Mouse (Mus musculus) urinary bladder, postnatal 25 days (tissue): ENCODE measurements around the gene Usp37.
"Not testable (repeated sequence)": the region's sequence is repeated elsewhere in the genome, so short reads cannot be mapped to it uniquely, and the experiment has no call there.

ENCODE experiments used
- DNase-seq: peaks from one replicate; pipeline ENCODE4 v3.0.0; 2022; ENCODE audit warnings: low spot score

Gene Usp37

GRCm38 (mm10) chr1:74544184-74544583, at the start of gene Usp37:
Gene Usp37, minus strand, starts transcription at chr1:74544284.
- DNase-seq: no peak

DNA sequence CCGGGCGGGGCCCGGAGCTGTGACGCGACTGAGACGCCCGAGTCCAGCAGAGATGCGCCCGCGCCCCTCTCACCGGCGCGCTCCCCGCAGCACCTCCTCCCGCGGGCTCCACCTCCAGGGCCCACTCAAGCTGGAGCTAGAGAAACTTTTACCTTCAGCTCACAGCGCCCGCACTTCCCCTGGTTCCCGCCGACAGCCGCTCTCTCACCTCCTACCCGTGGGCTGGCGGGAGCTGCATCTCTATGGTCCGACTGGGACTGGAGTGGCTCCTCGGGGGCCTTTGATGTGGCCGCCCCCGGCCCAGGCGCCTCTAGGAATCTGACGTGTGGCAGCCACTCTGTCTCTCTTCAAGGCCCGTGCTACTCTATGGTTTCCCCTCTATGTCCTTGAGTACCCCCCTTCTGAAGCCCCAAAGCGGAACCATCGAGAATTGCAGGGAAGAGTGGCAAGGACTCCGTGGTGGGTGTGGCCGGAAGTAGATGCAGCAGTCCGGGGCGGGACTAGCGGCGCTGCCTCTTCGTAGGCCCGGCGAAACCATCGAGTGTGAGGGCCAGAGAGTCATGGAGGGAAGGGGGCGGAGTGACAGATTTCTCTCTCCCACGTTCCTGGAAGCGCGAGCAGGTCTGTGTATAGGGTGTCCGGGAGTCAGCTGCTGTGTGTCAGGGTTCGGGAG, 43.8 kb upstream of the Usp37 start, which contains the start of the genes Zfp142 and Bcs1l:
Zfp142 (minus strand) TSS at position 474 of the 673 bp plus-strand sequence.
Bcs1l (plus strand) TSS at position 517 of the 673 bp plus-strand sequence.
- DNase-seq: peak; percentile 99

GRCm38 (mm10) chr1:74587233-74587772, 43.2 kb upstream of the Usp37 start:
- no peak for DNase-seq

DNA sequence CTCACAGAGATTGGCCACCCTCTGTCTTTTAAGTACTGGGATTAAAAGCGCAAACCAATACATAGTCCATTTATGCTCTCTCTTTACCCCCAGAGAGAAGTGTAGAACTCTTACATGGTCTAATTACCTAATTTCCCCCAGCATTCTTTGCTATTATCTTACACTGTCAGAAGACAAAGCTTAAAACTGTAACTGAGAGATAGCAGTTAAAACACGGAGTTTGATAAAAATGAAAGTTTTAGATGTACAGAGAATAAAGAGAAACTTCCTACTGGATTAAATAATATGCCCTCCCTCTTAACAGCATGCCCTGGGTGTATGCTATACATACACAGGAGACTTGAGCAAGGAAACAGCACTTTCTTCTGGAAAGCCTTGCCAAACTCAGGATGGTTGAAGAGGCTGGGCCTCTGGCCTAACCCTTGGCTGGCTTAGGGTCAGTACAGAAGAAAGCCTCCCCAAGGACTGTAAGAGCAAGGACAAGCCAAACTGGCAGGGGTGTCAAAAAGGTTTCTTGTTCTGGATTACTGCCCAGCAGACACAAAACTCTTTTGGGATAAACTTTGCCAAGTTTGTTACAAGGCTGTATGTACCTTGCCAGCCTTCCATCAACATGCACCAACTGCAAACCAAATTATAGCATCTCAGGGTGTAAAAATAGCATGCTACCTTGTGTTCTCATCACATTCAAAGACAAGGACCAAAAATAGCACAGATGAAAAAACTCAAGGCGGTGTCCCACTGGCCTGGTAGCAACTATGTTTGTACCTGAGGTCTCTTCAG, 40.7 kb upstream of the Usp37 start:
- no peak for DNase-seq

DNA sequence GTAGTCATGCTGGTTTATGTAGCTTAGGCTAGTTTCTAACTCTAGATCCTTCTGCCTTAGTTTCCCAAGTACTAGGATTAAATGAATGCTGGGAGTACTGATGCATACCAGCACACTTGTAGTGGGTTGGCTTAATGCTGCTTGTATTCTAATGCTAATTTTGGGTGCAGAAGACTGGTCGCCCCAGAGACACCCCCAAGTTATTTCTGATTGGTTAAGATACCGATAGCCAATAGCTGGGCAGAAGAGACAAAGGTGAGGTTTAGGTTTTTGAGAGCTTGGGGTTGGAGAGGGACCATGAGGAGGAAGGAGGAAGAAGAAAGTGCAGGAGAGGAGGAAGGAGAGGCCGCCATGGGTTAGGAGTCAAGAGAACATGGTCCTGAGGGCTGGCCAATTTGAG, 38.5 kb upstream of the Usp37 start:
- DNase-seq: no peak

DNA sequence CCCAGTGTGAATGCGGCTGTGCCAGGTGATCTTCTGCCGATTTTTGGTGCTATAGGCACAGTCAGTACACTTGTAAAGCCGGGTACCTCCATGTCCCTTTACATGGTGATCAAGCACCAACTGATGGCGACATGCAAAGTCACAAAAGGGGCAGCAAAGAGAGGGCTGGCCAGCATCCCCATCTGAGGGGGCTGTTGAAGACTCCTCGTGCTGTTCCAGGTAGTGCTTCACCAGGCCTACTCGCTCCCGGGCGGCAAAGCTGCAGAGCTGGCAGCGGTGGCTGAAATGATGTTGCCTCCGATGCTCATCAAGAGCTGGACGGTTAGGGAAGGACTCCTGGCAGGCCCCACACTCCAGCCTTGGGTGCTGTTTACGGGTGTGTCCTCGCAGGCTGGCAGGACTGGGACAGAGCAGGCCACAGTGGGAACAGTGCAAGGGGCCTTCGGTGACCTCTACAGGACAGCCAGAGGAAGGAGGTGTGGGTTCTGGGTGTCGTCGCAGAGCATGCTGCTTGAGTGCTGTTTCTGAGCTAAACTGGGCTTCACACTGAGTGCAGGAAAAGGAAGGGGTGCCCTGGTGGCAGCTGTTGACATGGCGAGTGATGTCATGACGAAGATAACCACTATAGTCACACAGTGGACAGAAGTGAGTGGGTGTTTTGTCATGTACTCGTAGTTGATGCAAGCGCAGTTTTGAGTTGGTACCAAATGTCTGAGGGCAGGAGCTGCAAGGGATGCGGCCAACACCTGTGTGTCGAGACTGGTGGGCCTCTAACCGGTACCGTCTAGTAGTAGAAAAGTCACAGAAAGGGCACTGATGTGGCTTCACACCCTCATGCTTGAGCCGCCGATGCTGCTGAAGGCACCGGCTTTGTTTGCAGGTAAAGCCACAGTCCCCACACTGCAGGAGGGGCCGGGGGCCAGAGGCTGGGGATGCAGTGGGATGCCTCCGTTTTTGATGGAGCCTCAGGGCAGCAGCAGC, 25.9 kb upstream of the Usp37 start:
- no peak for DNase-seq

DNA sequence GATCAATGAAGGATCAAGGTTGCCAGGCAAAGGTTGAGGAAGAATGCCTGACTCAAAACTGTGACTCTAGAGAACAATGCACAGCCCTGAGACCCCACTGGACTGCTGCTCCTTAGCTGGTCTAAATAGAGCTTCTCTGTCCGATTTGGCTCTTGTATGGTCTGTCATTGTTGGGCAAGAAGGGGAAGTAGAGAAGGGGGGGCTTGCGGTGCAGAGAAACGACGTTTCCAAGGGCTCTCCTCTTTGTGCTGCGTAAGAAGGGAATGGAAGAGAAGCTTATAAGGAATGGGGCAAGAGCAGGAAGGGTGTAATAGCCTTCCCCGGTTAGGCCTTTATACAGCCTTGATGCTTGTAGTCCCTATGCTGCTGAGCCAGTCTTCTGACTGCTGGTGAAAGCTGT, 21.8 kb upstream of the Usp37 start:
- DNase-seq: no peak

- no peak for DNase-seq
Observed at GRCm38 (mm10) chr1:74559061-74559460, 15.0 kb upstream of the Usp37 start.

GRCm38 (mm10) chr1:74542451-74542961, 1.6 kb downstream of the Usp37 start, which contains the start of gene Plcd4:
Gene Plcd4, plus strand, starts transcription at chr1:74542888.
- no peak for DNase-seq

DNA sequence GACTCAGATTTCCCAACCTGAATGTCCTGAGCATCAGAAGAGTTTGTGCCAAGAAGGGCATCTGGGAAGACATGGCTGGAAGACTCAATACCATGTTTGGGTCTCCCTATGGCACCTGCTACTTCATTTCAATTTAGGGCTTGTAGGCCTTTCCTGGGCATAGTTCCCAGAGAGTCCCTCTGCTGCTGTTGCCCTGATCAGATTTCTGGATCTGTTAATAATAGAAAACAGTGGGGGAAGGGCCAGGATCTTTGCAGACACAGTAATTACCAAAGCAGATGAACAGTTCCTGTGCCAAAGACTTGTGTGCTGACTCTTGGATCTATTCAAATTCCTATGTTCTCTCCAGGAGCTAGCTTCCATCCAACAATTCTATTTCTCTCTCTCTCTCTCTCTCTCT, 5.4 kb downstream of the Usp37 start:
- no peak for DNase-seq

DNA sequence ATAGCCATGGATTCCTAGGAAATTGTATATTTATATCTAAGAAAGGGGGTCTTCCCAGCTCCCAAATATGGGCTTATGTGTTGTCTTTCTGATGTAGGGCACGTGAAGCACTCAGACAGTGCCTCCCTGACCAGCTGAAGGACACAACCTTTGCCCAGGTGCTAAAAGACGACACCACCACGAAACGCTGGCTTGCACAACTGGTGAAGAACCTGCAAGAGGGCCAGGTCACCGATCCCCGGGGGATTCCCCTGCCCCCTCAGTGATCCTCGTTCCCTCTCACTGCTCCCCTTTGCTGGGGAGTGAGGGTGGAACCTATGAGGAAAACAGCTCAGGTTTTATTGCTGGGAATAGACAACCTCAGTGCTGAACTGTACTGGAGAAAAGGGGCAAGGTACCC, 15.5 kb downstream of the Usp37 start:
- no peak for DNase-seq

DNA sequence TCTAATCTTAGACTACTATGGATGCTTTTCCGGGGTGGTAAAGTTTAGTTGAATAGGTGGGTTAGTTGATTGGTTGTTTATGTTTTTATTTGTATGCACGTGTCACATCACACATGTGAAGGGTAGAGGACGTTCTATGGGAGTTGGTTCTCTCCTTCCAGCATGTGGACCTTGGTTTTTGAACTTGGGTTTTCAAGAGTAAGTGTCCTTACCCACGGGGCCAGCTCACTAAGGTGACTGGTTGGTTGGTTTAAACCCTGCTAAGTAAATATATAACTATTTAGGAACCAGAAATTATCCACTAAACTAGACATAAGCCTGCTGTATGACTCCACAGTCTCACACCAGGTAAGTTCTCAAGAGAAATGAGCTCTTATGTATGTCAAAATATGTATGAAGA, 19.3 kb downstream of the Usp37 start:
- DNase-seq: no peak

DNA sequence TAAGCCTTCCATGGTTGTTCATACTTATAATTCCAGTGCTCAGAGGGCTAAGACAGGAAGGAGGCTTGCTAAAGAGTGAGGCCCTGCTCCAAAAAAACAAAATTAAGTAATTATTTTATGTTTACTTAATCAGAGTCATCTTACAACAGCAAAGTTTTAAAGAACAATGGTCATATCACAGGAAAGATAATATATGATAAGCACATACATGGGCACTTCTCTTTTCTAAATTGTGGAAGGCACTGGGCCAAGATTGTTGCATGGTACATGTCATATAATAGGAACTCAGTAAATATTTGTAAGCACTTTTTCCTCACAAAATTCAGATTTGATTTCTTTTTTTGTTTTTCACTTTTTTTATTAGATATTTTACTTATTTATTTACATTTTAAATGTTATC, 24.2 kb downstream of the Usp37 start:
- no peak for DNase-seq

DNA sequence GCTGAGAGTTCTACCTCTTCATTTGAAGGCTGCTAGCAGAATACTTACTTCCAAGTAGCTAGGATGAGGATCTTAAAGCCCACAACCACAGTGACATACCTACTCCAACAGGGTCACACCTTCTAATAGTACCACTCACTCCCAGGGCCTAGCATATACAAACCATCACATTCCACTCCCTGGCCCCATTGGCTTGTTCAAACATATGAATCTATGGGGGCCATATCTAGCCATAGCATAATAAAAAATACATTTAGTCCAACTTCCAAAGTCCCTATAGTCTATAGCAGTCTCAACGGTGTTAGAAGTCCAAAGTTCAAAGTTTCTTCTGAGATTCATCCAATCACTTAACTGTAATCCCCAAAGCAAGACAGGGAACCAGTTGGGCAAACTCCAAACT, 31.1 kb downstream of the Usp37 start:
- not testable (repeated sequence) for DNase-seq

DNA sequence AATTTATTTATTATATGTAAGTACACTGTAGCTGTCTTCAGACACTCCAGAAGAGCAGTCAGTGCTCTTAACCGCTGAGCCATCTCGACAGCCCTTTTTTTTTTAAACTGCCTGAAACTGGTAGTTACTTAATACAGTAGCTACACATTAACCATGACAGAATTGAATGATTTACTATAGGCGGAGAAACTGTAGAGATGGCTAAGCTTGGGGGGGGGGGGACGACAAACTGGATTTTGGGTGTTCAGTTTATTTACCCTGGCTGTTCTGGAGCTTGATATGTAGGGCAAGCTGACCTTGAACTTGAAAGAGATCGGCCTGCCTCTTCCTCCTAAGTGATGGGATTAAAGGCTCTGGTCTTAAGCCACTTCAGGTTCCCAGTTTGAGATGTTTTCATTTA, 32.8 kb downstream of the Usp37 start:
- no peak for DNase-seq

DNA sequence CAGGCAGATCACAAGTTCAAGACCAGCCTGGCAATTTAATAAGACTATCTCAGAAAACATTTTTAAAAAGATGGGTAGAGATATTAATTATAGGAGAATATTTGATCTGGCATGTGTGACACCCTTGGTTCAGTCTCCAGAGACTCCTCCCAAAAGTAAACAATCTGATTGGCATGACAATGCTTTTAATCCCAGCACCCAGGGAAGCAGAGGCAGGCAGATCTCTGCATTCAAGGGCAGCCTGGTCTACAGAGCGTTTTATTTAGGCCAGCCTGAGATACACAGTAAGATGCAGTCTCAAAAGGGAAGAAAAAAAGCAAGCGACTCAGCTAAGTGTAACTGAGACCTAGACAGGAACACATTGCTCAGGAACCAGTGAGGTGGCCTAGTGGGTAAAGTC, 36.3 kb downstream of the Usp37 start:
- no peak for DNase-seq

DNA sequence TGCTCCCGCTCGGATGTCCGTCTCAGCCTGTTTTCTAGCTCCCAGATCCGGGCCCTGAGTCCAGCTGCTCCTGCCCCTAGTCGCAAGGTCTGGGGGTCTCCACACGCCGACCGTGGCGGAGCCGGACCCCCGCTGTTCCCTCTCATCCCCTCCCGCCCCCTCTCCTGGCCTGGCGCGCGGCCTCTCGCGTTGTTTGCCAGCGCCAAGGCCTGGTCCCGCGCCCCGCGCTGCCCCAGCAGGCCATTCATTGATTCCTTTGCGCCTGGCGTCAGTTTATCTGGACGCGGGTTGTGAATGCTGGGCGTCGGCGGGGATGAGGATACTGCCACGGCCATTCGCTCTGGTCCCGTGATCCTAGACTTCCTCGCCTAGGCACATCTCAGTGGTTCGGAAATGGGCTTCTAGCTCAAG, 37.6 kb downstream of the Usp37 start:
- no peak for DNase-seq

DNA sequence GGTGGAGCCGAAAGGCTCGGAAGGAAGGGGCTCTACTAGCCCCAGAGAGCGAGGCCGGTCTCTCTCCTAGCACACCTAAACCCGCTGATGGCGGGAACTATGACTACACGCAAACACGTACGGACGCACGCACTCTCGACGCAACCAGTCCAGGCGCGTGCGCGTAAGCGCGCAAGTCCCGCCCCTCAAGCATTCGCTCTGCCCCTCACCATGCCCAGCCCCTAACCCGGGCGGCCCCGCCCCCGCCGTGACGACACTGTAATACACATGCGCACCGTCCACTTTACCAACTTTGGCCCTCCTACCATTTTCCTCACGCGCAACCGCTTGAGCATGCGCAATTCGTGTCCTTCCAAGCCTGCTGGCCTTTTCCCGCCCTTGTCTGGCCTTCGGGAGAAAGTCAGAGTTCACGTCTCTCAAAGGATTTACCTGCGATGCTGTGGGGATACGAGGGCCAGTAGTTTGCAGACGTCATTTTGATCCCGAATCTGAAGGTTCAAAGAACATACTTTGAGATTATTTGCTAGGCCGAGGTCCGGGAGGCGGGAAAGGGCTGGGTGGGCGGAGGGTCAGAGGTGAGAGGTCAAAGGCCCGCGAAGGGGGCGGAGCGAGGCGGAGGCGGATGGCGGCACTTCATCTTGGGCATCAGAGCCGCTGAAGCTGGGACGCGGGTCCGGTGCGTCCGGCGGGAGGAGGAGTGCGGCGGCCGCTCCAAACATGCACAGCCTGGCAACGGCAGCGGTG, 38.2 kb downstream of the Usp37 start, which contains the start of gene Cnot9:
Cnot9 (plus strand) TSS at position 338 of the 744 bp plus-strand sequence.
- DNase-seq: peak; percentile 100

GRCm38 (mm10) chr1:74505393-74505720, 38.7 kb downstream of the Usp37 start:
- no peak for DNase-seq

DNA sequence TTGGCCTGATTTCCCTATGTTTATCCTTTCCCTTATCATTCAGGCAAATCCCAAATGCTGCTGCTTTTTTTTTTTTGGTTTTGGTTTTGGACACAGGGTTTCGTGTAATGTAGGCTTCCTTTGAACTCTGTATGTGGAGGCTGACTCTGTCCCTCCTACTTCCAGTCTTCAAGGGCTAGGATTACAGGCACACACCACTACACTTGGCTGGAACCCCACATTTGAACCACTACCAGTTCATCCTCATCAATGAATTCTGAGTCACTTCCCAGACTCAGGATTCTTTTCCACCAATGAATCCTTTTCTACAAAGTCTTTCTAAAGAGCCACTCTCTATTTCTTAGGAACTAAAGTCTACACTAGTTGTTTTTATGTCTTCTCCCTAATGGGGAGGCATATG, 43.0 kb downstream of the Usp37 start:
- no peak for DNase-seq

DNA sequence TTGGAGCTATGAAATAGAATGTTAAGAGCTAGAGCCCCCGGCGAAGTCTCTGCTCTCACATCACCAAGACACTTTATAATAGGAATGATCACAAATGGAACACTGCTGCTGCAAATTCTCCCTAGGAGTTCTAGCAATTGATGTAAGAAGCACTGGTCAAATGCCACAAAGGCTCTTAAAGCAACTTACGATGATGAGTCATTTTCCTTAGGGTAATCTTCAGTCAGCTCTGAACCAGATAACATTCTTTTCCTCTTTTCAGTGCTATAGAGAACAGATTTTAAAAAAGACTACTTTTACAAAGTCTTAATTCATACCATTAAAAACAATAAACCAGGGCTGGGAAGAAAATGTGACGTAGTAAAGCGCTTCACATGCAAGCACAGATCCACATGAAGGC, 58.3 kb downstream of the Usp37 start:
- DNase-seq: no peak
